Mouse (Mus musculus) kidney, postnatal 0 days (tissue): ENCODE results near the gene Rnf186. TPM values are rescaled to one million over a fixed set of nuclear protein-coding genes. Genes with fewer than 3 reads are reported as not detected.
A peak's percentile ranks its signal among the peaks of the same experiment; 100 is the strongest.
"Not testable (repeated sequence)": the region's sequence is repeated elsewhere in the genome, so short reads cannot be mapped to it uniquely, and the experiment has no call there.

ENCODE experiments used
- ATAC-seq: fragments of 200-750 bp; cut with Nextera tagmentation; replicated peaks from 2 replicates; pipeline ENCODE4 v1.8.0; 2017; ENCODE audit warnings: low read depth, moderate number of reproducible peaks, moderate TSS enrichment, moderate library complexity; ENCODE audit not compliant: low FRiP score
- DNase-seq: peaks from one replicate; pipeline ENCODE4 v3.0.0-alpha.2; 2016; ENCODE audit warnings: low spot score
- H3K27ac ChIP-seq: fragments of 300-500 bp; sonication (generic); 2 replicates; pipeline ENCODE4 v1.5.1; 2014; ENCODE audit warnings: mild to moderate bottlenecking
- H3K27me3 ChIP-seq: fragments of 300-500 bp; sonication (generic); 2 replicates; pipeline ENCODE4 v1.6.1; 2014; ENCODE audit warnings: low read length, mixed read lengths; ENCODE audit not compliant: insufficient read depth
- H3K36me3 ChIP-seq: fragments of 300-500 bp; sonication (generic); 2 replicates; pipeline ENCODE4 v1.6.1; 2014; ENCODE audit warnings: low read length, mixed read lengths; ENCODE audit not compliant: insufficient read depth
- H3K4me1 ChIP-seq: fragments of 300-500 bp; sonication (generic); replicated peaks from 2 replicates; pipeline ENCODE4 v1.6.1; 2014; ENCODE audit warnings: antibody characterized with exemption, low read length, mixed read lengths; ENCODE audit not compliant: insufficient read depth
- H3K4me2 ChIP-seq: fragments of 300-500 bp; sonication (generic); 2 replicates; pipeline ENCODE4 v1.6.1; 2014; ENCODE audit warnings: mild to moderate bottlenecking, low read length, moderate library complexity, mixed read lengths
- H3K4me3 ChIP-seq: fragments of 300-500 bp; sonication (generic); replicated peaks from 2 replicates; pipeline ENCODE4 v1.5.1; 2014; ENCODE audit warnings: low read depth, low read length
- H3K9ac ChIP-seq: fragments of 300-500 bp; sonication (generic); 2 replicates; pipeline ENCODE4 v1.6.1; 2014; ENCODE audit warnings: low read depth, low read length
- H3K9me3 ChIP-seq: fragments of 300-500 bp; sonication (generic); replicated peaks from 2 replicates; pipeline ENCODE4 v1.6.1; 2016; ENCODE audit warnings: low read length, inconsistent platforms, mixed read lengths
- CTCF ChIP-seq: IDR thresholded peaks from 2 replicates; pipeline ENCODE4 v1.5.1; 2016; ENCODE audit warnings: antibody characterized with exemption, low read depth, mild to moderate bottlenecking, moderate library complexity
- WGBS: fragments of 180-500 bp; shearing (Covaris S2); extraction: QIAGEN DNeasy Blood & Tissue Kit; methylation state at CpG from one replicate; pipeline ENCODE4 v1.1.7; 2014; 5-methylcytosine and 5-hydroxymethylcytosine counted together
- polyA plus RNA-seq: library from polyadenylated mRNA; unstranded; fragments of >200 nt; fragmentation: Nextera tagmentation; extraction: Ambion mirVana; gene quantifications from 2 replicates; pipeline ENCODE4 v1.2.1, GENCODE M21; 2015

Gene Rnf186
- polyA plus RNA-seq, 1 experiment from 2014 or later: 17.7 TPM

DNA sequence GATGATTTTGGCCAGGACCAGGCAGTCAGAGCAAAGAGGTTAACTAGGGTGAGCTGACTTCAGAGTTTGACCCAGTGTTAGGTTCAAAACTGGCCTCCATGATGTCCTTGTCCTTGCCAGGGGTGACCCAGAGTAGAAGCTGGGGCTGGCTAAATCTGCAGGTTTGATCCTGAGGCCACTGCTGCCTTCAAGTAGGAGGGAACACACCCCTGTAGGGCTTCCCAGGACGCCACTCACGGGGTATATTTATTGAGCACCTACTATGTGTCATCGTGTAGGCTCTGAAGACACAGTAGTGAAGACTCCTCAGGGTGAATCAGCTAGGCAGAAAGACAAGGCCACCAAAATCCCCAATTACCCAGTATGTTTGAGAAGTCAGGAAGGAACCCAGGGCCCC, 6.8 kb downstream of the Rnf186 start:
- Histone ChIP-seq H3K4me3 (peak overlapping the region; percentile 58), H3K36me3 (no peaks in the 10 kb centered on the region), H3K9me3 (no peaks in the 10 kb centered on the region), H3K27me3 (no peaks in the 10 kb centered on the region), H3K9ac (peak overlapping the region; percentile 91; the same call in 1 of the 2 replicates), H3K4me2 (peak overlapping the region; percentile 97), H3K4me1 (peaks cover 3% of the 10 kb centered on the region; the same call in 1 of the 2 replicates), H3K27ac (peak overlapping the region; percentile 97)
- WGBS: 59% methylated on average over 3 of the region's 3 CpGs
- TF ChIP-seq CTCF: no peak
- ATAC-seq (no peak; the same call in 1 of the 2 replicates), DNase-seq (no peak)

- not testable (repeated sequence) for H3K27ac ChIP-seq, H3K36me3 ChIP-seq, H3K9me3 ChIP-seq, H3K4me3 ChIP-seq, H3K4me1 ChIP-seq, H3K4me2 ChIP-seq, H3K9ac ChIP-seq, H3K27me3 ChIP-seq, ATAC-seq, DNase-seq
- 83% methylated on average over 2 of the region's 2 CpGs for WGBS
Measured at GRCm38 (mm10) chr4:138974540-138974939, 7.6 kb downstream of the Rnf186 start.

- 14% methylated on average over 3 of the region's 3 CpGs for WGBS
- ATAC-seq: no peak
- H3K36me3 ChIP-seq: no peaks in the 10 kb centered on the region
- H3K9ac ChIP-seq: no peak overlapping the region
- peak overlapping the region; percentile 34; the same call in 1 of the 2 replicates for H3K27ac ChIP-seq
- H3K4me3 ChIP-seq: no peak overlapping the region
- no peak overlapping the region for H3K4me2 ChIP-seq
- DNase-seq: no peak
- H3K27me3 ChIP-seq: no peaks in the 10 kb centered on the region
- H3K4me1 ChIP-seq: no peaks in the 10 kb centered on the region
- no peak for TF ChIP-seq CTCF
- H3K9me3 ChIP-seq: no peaks in the 10 kb centered on the region
Measured at GRCm38 (mm10) chr4:138975194-138975593, 8.3 kb downstream of the Rnf186 start.

GRCm38 (mm10) chr4:138976046-138976445, 9.1 kb downstream of the Rnf186 start:
- no peaks in the 10 kb centered on the region for H3K36me3 ChIP-seq
- no peak overlapping the region; the same call in 1 of the 2 replicates for H3K27ac ChIP-seq
- H3K9ac ChIP-seq: no peak overlapping the region
- H3K4me1 ChIP-seq: no peaks in the 10 kb centered on the region
- H3K4me3 ChIP-seq: no peak overlapping the region
- no peak for TF ChIP-seq CTCF
- no peaks in the 10 kb centered on the region for H3K9me3 ChIP-seq
- WGBS: 35% methylated on average over 6 of the region's 6 CpGs
- ATAC-seq: no peak
- no peak overlapping the region for H3K4me2 ChIP-seq
- DNase-seq: no peak
- H3K27me3 ChIP-seq: no peaks in the 10 kb centered on the region

GRCm38 (mm10) chr4:138980021-138980420, 13.1 kb downstream of the Rnf186 start:
- Histone ChIP-seq H3K4me2 (no peak overlapping the region), H3K4me1 (no peaks in the 10 kb centered on the region), H3K27ac (no peak overlapping the region), H3K27me3 (no peaks in the 10 kb centered on the region), H3K36me3 (no peaks in the 10 kb centered on the region), H3K9ac (no peak overlapping the region), H3K4me3 (no peak overlapping the region), H3K9me3 (no peaks in the 10 kb centered on the region)
- no peak for DNase-seq
- no peak for TF ChIP-seq CTCF
- 86% methylated on average over 8 of the region's 8 CpGs for WGBS
- no peak for ATAC-seq

GRCm38 (mm10) chr4:138980771-138981420, 14.0 kb downstream of the Rnf186 start:
- H3K4me3 ChIP-seq: no peak overlapping the region
- no peaks in the 10 kb centered on the region for H3K4me1 ChIP-seq
- H3K9ac ChIP-seq: no peak overlapping the region
- DNase-seq (no peak), ATAC-seq (no peak)
- no peaks in the 10 kb centered on the region for H3K27me3 ChIP-seq
- no peak overlapping the region for H3K27ac ChIP-seq
- no peaks in the 10 kb centered on the region for H3K36me3 ChIP-seq
- H3K4me2 ChIP-seq: 0 out of 2 replicates have a peak overlapping the region, but pooled peaks have one; percentile 3
- H3K9me3 ChIP-seq: no peaks in the 10 kb centered on the region
- WGBS: 23% methylated on average over 12 of the region's 12 CpGs
- TF ChIP-seq CTCF: no peak
